Mouse (Mus musculus) brown adipose tissue, adult 24 weeks (tissue): ENCODE results near the gene Gm42674. TPM values are rescaled to one million over a fixed set of nuclear protein-coding genes. Genes with fewer than 3 reads are reported as not detected.

Experiments used
- polyA plus RNA-seq: library from polyadenylated mRNA; stranded (reverse); fragments of >200 nt; gene quantifications from 2 replicates; pipeline ENCODE4 v1.2.4, GENCODE M21; 2012; ENCODE audit not compliant: missing spikeins, insufficient read depth, insufficient read length

The Gm42674 gene
- polyA plus RNA-seq, 1 experiment: not detected

Other genes with a start within 250 kb of the Gm42674 start
- 0.52 and 2.1 TPM in 2 replicates for gene Slc27a3, start 212.0 kb upstream of the Gm42674 start, polyA plus RNA-seq
- 12.6 and 13.2 TPM in 2 replicates for gene Ints3, start 168.3 kb upstream of the Gm42674 start, polyA plus RNA-seq
- 18.0 and 27.9 TPM in 2 replicates for gene Npr1, start 136.0 kb upstream of the Gm42674 start, polyA plus RNA-seq
- gene Ilf2, start 125.8 kb upstream of the Gm42674 start, polyA plus RNA-seq: 30.2 and 30.6 TPM in 2 replicates
- 55.5 and 71.6 TPM in 2 replicates for gene Snapin, start 110.9 kb upstream of the Gm42674 start, polyA plus RNA-seq
- gene Chtop, start 92.4 kb upstream of the Gm42674 start, polyA plus RNA-seq: 39.6 and 51.2 TPM in 2 replicates
- gene S100a1, start 87.5 kb upstream of the Gm42674 start, polyA plus RNA-seq: 1,535 and 1,745 TPM in 2 replicates
- gene S100a13, start 87.5 kb upstream of the Gm42674 start, polyA plus RNA-seq: 385 and 454 TPM in 2 replicates
- gene S100a14, start 75.0 kb upstream of the Gm42674 start, polyA plus RNA-seq: not detected in 2 replicates
- 86.6 and 89.4 TPM in 2 replicates for gene S100a16, start 64.7 kb upstream of the Gm42674 start, polyA plus RNA-seq
- gene S100a3, start 41.3 kb upstream of the Gm42674 start, polyA plus RNA-seq: not detected in 2 replicates
- gene S100a2, start 11.7 kb upstream of the Gm42674 start, polyA plus RNA-seq: not detected in 2 replicates
- 21.4 and 30.3 TPM in 2 replicates for gene S100a4, start 1.9 kb downstream of the Gm42674 start, polyA plus RNA-seq
- not detected in 2 replicates for gene S100a5, start 6.6 kb downstream of the Gm42674 start, polyA plus RNA-seq
- gene S100a6, start 11.0 kb downstream of the Gm42674 start, polyA plus RNA-seq: 192 and 232 TPM in 2 replicates
- not detected in 2 replicates for gene S100a7a, start 52.1 kb downstream of the Gm42674 start, polyA plus RNA-seq
- 14.6 and 14.8 TPM in 2 replicates for gene S100a8, start 67.1 kb downstream of the Gm42674 start, polyA plus RNA-seq
- gene S100a9, start 93.8 kb downstream of the Gm42674 start, polyA plus RNA-seq: 16.2 and 18.2 TPM in 2 replicates
- not detected in 2 replicates for gene Pglyrp4, start 125.0 kb downstream of the Gm42674 start, polyA plus RNA-seq
- not detected in 2 replicates for gene Gm5849, start 176.0 kb downstream of the Gm42674 start, polyA plus RNA-seq